Mouse (Mus musculus): ENCODE data around the gene BC053393. TPM values are rescaled to one million over a fixed set of nuclear protein-coding genes. Genes with fewer than 3 reads are reported as not detected.
"Not testable (repeated sequence)": the region's sequence is repeated elsewhere in the genome, so short reads cannot be mapped to it uniquely, and the experiment has no call there.

BC053393 gene
- not detected in 2 replicates for total RNA-seq (2017)

- no peak for ATAC-seq (replicated peaks; ENCODE audit: low read depth, poor library complexity, severe bottlenecking)
These were observed at the start of gene BC053393 for GRCm38 (mm10) chr11:46571327-46571726. Gene BC053393, plus strand, starts transcription at chr11:46571536.

DNA sequence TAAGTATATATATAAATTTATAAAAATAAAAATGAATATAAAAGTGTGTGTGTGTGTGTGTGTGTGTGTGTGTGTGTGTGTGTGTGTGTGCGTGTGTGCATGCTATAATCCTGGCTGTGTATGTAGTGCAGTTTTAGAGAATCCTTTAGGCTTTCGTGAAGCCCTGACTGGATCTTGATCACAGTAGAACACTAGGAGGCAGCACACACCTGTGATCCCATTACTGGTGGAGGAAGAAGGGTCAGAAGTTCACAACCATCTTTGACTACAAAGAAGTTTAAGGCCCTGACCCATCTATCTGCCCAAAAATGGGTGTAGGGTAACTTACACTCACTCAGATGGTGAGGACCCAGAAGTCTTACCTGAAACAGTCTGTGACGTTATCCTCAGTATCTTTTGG lies 48.6 kb upstream of the BC053393 start:
- ATAC-seq (replicated peaks; ENCODE audit: low read depth, poor library complexity, severe bottlenecking): 0 out of 2 replicates have a peak, but pooled peaks have one; percentile 50

- no peak for ATAC-seq (replicated peaks; ENCODE audit: low read depth, poor library complexity, severe bottlenecking)
These were observed 47.4 kb upstream of the BC053393 start, which contains the start of gene Gm12169 for GRCm38 (mm10) chr11:46523912-46524311. Gene Gm12169, plus strand, starts transcription at chr11:46524212.

DNA sequence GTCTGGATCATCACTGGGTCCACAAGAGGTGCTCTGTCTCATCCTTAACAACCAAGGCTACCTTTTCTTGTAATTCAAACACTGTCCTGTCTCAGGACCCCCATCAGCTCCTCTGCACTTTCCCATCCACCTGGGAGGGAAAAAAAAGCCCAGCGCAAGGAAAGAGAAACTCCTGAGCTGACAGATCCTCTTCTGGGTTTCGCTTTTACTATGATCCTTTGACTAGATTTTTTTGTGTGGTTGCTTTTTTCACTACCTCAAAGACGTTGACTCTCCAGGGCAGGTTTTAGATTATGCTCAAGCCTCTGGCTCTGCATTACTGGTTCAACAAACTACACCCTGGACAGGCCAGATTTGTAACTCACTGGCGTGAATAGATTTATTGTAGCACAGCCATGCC lies 41.2 kb upstream of the BC053393 start:
- ATAC-seq (replicated peaks; ENCODE audit: low read depth, poor library complexity, severe bottlenecking): no peak

DNA sequence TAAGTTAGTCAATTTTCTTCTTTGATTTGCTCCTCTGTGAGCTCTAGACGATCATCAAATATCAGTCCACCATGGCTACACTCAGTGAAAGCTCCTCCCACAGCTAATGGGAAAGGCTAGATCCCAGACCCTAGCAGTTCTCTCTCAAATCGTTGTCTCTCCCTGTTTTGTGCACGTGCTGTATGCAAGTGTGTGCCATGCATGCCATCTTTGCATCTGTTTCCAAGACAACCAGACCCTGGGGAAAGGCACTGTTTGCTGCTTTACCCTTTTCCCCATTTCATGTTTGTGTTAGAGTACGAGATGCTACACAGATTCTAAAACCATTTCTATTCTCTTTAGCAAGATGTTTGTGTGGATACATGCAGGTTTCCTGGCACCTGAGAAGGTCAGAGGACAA lies 34.4 kb upstream of the BC053393 start:
- ATAC-seq (replicated peaks; ENCODE audit: low read depth, poor library complexity, severe bottlenecking): no peak

- no peak for ATAC-seq (replicated peaks; ENCODE audit: low read depth, poor library complexity, severe bottlenecking)
These were observed 27.8 kb upstream of the BC053393 start for GRCm38 (mm10) chr11:46543530-46543929.

GRCm38 (mm10) chr11:46549721-46550120 lies 21.6 kb upstream of the BC053393 start:
- no peak for ATAC-seq (replicated peaks; ENCODE audit: low read depth, poor library complexity, severe bottlenecking)

DNA sequence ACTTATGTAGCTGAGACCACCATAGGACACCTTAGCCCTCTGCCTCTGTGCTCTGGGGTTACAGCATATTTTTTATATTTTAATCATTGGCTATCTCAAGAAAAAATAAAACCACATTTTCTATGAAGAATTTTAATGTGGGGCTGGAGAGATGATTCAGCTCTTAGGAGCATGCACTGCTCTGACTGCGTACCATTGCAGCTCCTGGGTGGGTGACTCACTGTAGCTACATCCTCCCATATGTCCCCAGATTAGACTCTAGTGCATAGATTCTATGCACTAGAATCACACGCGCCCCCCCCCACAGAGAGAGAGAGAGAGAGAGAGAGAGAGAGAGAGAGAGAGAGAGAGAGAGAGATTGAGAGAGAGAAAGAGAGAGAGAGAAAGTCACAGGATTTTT lies 18.6 kb upstream of the BC053393 start:
- no peak for ATAC-seq (replicated peaks; ENCODE audit: low read depth, poor library complexity, severe bottlenecking)

- ATAC-seq (replicated peaks; ENCODE audit: low read depth, poor library complexity, severe bottlenecking): no peak
These were observed 10.2 kb upstream of the BC053393 start for GRCm38 (mm10) chr11:46561096-46561495.

GRCm38 (mm10) chr11:46564671-46565070 lies 6.7 kb upstream of the BC053393 start:
- ATAC-seq (replicated peaks; ENCODE audit: low read depth, poor library complexity, severe bottlenecking): no peak

DNA sequence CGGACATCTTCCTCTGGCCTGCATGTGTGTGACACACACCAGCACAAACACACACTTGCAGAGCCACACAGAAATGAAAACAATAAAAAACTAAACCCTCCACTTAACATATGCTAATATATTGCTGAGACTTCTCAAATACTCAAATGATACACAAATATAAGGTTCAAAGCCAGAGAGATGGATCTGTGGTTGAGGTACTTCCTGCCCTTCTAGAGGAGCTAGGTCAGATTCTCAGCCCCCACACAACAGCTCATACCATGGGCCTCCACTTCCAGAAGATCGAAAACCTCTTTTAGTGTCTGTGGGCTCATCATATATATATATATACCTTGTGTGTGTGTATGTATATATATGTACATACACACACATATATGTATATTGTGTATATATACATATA lies 5.4 kb upstream of the BC053393 start:
- ATAC-seq (replicated peaks; ENCODE audit: low read depth, poor library complexity, severe bottlenecking): no peak

- no peak for ATAC-seq (replicated peaks; ENCODE audit: low read depth, poor library complexity, severe bottlenecking)
These were observed 2.2 kb upstream of the BC053393 start for GRCm38 (mm10) chr11:46569107-46569506.

DNA sequence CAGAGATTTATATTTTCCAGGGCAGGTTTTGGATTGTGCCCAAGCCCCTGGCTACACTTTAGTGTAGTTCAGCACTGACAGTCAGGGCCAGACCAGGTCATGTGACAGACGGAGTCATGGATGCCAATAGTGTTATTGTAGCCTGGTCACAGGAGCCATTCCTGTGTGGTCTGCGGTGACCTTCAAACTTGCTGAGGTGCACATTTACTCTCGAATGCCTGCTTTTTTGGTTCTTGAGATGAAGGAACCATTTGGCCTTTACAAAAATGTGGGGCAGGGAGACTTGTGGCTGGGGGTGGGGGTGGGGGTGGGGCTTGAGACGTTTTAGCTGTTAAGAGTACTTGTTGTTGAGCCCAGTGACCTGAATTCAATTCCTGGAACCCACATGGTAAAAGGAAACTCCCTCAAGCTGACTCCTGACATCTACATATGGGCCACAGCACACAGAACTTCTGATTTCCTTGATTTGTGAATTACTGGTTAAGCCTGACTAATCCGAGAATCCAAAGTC lies 7.5 kb downstream of the BC053393 start:
- ATAC-seq (replicated peaks; ENCODE audit: low read depth, poor library complexity, severe bottlenecking): no peak

GRCm38 (mm10) chr11:46580428-46580827 lies 9.1 kb downstream of the BC053393 start:
- ATAC-seq (replicated peaks; ENCODE audit: low read depth, poor library complexity, severe bottlenecking): no peak

- no peak for ATAC-seq (replicated peaks; ENCODE audit: low read depth, poor library complexity, severe bottlenecking)
These were observed 11.4 kb downstream of the BC053393 start for GRCm38 (mm10) chr11:46582741-46583140.

DNA sequence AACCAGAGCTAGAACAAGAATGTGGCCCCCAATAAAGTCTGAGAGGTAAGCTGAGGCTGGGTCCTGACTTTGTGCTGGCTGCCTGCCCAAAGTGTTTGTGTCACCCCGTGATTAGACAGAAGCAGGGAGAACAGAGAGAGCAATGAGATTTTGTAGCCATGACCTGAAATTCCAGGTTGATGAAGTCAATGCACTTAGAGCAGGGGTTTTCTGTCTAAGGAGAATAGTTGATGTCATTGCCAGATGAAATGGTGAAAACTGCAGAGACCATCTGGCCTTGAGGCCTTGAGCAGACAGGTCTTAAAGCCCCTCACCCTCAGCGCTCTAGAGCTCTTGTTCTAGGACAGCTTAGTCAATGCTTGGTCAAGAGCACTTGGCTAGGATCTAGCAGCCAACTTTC lies 21.1 kb downstream of the BC053393 start:
- no peak for ATAC-seq (replicated peaks; ENCODE audit: low read depth, poor library complexity, severe bottlenecking)

DNA sequence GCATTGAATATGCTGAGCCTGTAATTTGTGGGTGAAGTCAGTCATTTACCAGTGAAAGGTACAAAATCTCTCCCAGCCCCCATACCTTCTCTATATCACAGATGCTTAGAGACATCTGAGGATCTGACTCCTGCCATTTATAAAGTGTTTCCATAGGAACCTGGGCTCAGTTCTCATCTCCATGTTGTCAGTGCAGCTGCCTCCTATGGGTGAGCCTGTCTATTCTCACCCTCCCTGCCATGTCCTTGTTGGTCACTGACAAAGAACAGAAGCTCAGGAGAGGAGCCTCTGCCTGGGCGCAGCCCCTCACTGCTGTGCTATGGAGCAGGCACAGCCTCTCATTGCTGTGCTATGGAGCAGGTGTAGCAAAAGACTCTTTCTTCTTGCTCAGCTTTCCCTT lies 48.6 kb downstream of the BC053393 start:
- no peak for ATAC-seq (replicated peaks; ENCODE audit: low read depth, poor library complexity, severe bottlenecking)

- no peak for ATAC-seq (replicated peaks; ENCODE audit: low read depth, poor library complexity, severe bottlenecking)
These were observed 49.3 kb downstream of the BC053393 start for GRCm38 (mm10) chr11:46620414-46621168.

GRCm38 (mm10) chr11:46629211-46629795 lies 58.0 kb downstream of the BC053393 start, which contains the start of gene Dppa1:
Gene Dppa1, minus strand, starts transcription at chr11:46629261.
- ATAC-seq (replicated peaks; ENCODE audit: low read depth, poor library complexity, severe bottlenecking): no peak

DNA sequence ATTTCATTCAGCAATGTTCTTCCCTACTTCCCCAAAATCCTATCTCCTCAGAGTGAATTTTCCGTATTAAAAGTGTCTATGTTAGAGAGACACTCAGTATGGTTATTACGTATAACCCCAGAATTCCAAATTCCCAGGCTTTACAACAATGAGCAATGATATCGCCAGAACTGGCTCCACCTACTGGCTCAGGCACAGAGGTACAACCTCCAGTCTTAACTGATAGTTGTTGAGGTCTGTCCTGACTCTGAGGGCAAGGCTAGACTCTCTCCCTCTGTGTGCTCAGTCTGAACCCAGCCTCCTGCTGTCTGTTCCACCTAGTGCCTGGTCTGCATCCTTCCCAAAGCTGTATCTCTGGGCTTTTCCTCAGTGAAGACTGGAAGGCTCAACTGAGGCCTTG lies 60.3 kb downstream of the BC053393 start:
- ATAC-seq (replicated peaks; ENCODE audit: low read depth, poor library complexity, severe bottlenecking): peak; percentile 96

DNA sequence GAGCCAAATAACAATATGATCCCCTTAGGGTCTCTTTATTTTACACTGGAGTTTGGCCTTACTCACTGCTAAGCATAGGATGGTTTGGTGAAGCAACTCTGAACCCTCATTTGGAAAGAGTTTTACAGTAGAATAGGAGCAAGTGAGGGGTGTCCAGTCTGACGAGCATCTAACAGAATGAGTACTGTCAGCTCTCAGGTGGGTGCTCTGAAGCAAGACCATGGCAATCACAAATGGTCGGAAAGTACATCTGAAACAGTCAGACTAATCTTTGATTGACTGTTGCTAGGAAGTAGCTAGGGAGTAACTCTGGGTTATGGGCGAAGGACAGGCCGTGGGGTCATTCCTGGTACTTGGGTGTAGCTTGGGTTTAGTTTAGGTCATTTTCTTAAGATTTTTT lies 64.2 kb downstream of the BC053393 start:
- ATAC-seq (replicated peaks; ENCODE audit: low read depth, poor library complexity, severe bottlenecking): not testable (repeated sequence)
